Mouse (Mus musculus): ENCODE measurements around the gene Klf7. TPM values are rescaled to one million over a fixed set of nuclear protein-coding genes. Genes with fewer than 3 reads are reported as not detected.

The Klf7 gene
- polyA plus RNA-seq, 1 experiment from 2014 or later = 25.6 TPM

DNA sequence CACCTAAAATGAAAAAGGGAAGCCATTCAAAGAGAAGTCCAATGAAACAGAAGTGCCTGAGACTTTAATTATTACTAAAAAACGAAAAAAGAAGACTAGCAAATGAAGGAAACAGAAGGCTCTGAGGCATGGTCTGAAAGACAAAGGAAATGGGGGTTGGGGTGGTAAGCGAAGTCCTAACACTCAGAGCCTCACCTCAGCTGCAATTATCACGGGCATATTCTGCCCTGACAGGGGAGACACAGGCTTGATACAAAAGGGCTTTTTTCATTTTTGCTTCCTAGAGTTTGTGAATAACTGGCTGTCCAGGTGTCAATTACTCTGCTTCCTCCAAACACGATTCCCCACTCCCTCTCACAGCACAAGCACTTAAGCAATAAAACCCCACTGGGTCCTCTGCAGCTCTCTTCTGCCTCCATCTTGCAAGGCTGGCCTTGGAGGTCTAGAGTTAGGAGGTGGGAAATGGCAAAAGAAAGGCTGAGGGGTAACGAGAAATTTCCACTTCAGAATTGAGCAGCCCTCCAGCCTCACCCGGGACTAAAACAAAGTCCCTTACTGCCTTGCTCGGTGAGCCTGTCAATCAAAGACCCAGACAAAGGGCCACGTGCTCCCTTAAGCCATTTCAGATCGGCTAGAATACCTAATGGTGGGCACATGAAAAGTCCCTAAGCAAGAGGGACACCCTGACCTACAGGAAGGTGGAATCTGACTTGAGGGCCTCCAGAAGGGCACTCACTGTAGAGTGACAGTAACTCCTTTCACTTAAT lies 118.4 kb downstream of the Klf7 start:
- Histone ChIP-seq H3K27me3 (ENCODE audit: control insufficient read depth, insufficient read depth, low read depth, low read length) (no peaks in the 10 kb centered on the region), H3K36me3 (ENCODE audit: control insufficient read depth, insufficient read depth, low read length) (no peaks in the 10 kb centered on the region), H3K4me1 (replicated peaks; ENCODE audit: control insufficient read depth, insufficient read depth, low read length) (no peaks in the 10 kb centered on the region), H3K4me2 (ENCODE audit: low read depth, low read length) (no peak overlapping the region), H3K27ac (ENCODE audit: low read length) (no peak overlapping the region), H3K9me3 (ENCODE audit: control insufficient read depth, low read length) (no peaks in the 10 kb centered on the region), H3K9ac (ENCODE audit: low read length) (no peak overlapping the region), H3K4me3 (ENCODE audit: low read length) (no peak overlapping the region)
- ATAC-seq (ENCODE audit: low read depth) = no peak
- 46% methylated on average over 9 of the region's 9 CpGs for WGBS

GRCm38 (mm10) chr1:64002036-64002435 lies 120.0 kb downstream of the Klf7 start:
- no peak overlapping the region for H3K4me3 ChIP-seq (ENCODE audit: low read length)
- no peaks in the 10 kb centered on the region for H3K36me3 ChIP-seq (ENCODE audit: control insufficient read depth, insufficient read depth, low read length)
- H3K4me1 ChIP-seq (replicated peaks; ENCODE audit: control insufficient read depth, insufficient read depth, low read length) = no peaks in the 10 kb centered on the region
- no peak for ATAC-seq (ENCODE audit: low read depth)
- H3K27me3 ChIP-seq (ENCODE audit: control insufficient read depth, insufficient read depth, low read depth, low read length) = no peaks in the 10 kb centered on the region
- H3K9me3 ChIP-seq (ENCODE audit: control insufficient read depth, low read length) = no peaks in the 10 kb centered on the region
- no peak overlapping the region for H3K4me2 ChIP-seq (ENCODE audit: low read depth, low read length)
- 87% methylated on average over 6 of the region's 6 CpGs for WGBS
- no peak overlapping the region for H3K27ac ChIP-seq (ENCODE audit: low read length)
- no peak overlapping the region for H3K9ac ChIP-seq (ENCODE audit: low read length)

DNA sequence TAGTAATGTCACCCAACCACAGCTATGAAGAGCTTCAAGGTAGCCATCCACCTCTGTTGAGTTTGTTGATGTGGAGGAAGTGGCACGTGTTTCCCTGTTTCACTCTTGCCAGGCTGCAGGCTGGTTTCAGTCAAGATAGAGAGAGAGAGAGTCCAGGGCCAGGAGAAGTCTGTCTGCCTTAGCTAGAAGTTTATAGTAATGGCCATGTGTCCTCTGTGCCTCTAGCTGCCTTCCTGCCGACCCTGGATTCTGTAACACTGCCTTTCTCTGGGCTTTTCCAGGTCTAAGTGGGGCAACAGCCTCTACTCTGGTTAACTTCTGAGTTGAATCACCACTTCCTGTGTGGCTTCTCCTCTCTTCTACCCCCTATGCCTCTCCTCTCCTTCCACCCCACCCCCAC lies 121.5 kb downstream of the Klf7 start:
- no peak overlapping the region for H3K9ac ChIP-seq (ENCODE audit: low read length)
- 76% methylated on average over 2 of the region's 2 CpGs for WGBS
- H3K4me2 ChIP-seq (ENCODE audit: low read depth, low read length) = no peak overlapping the region
- H3K4me1 ChIP-seq (replicated peaks; ENCODE audit: control insufficient read depth, insufficient read depth, low read length) = no peaks in the 10 kb centered on the region
- no peaks in the 10 kb centered on the region for H3K27me3 ChIP-seq (ENCODE audit: control insufficient read depth, insufficient read depth, low read depth, low read length)
- H3K4me3 ChIP-seq (ENCODE audit: low read length) = no peak overlapping the region
- no peak for ATAC-seq (ENCODE audit: low read depth)
- no peaks in the 10 kb centered on the region for H3K36me3 ChIP-seq (ENCODE audit: control insufficient read depth, insufficient read depth, low read length)
- H3K9me3 ChIP-seq (ENCODE audit: control insufficient read depth, low read length) = no peaks in the 10 kb centered on the region
- H3K27ac ChIP-seq (ENCODE audit: low read length) = no peak overlapping the region

GRCm38 (mm10) chr1:63999481-63999880 lies 122.6 kb downstream of the Klf7 start:
- no peak for ATAC-seq (ENCODE audit: low read depth)
- Histone ChIP-seq H3K9ac (ENCODE audit: low read length) (no peak overlapping the region), H3K27ac (ENCODE audit: low read length) (no peak overlapping the region), H3K4me2 (ENCODE audit: low read depth, low read length) (no peak overlapping the region), H3K36me3 (ENCODE audit: control insufficient read depth, insufficient read depth, low read length) (no peaks in the 10 kb centered on the region), H3K4me1 (replicated peaks; ENCODE audit: control insufficient read depth, insufficient read depth, low read length) (peaks cover 5% of the 10 kb centered on the region; the same call in 1 of the 2 replicates), H3K9me3 (ENCODE audit: control insufficient read depth, low read length) (no peaks in the 10 kb centered on the region), H3K4me3 (ENCODE audit: low read length) (no peak overlapping the region), H3K27me3 (ENCODE audit: control insufficient read depth, insufficient read depth, low read depth, low read length) (no peaks in the 10 kb centered on the region)
- 65% methylated on average over 8 of the region's 8 CpGs for WGBS

- no peaks in the 10 kb centered on the region for H3K36me3 ChIP-seq (ENCODE audit: control insufficient read depth, insufficient read depth, low read length)
- no peak overlapping the region for H3K4me3 ChIP-seq (ENCODE audit: low read length)
- 78% methylated on average over 4 of the region's 4 CpGs for WGBS
- H3K9me3 ChIP-seq (ENCODE audit: control insufficient read depth, low read length) = no peaks in the 10 kb centered on the region
- H3K4me2 ChIP-seq (ENCODE audit: low read depth, low read length) = no peak overlapping the region
- peaks cover 10% of the 10 kb centered on the region for H3K4me1 ChIP-seq (replicated peaks; ENCODE audit: control insufficient read depth, insufficient read depth, low read length)
- no peak overlapping the region for H3K9ac ChIP-seq (ENCODE audit: low read length)
- H3K27me3 ChIP-seq (ENCODE audit: control insufficient read depth, insufficient read depth, low read depth, low read length) = no peaks in the 10 kb centered on the region
- no peak for ATAC-seq (ENCODE audit: low read depth)
- H3K27ac ChIP-seq (ENCODE audit: low read length) = no peak overlapping the region
These were observed 123.2 kb downstream of the Klf7 start for GRCm38 (mm10) chr1:63998901-63999300.

DNA sequence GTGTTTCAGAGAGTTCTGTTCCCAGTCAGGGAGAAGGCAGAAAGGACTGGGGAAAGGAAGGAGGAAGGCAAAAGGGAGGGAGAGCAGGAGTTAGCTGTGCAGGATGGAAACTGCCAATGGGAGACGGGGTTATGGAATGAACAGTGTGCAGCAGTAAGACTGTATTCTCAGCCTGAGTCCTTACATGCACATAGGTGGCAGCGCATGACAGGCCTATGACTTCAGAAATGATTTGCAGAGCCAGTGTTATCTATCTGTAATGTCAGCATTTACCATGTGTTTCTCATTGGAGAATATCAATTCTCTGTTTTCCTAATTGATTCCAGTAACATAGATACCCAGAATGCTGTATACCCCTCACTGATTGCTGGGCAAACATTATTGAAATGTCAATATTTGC lies 123.9 kb downstream of the Klf7 start:
- no peaks in the 10 kb centered on the region for H3K9me3 ChIP-seq (ENCODE audit: control insufficient read depth, low read length)
- no peaks in the 10 kb centered on the region for H3K27me3 ChIP-seq (ENCODE audit: control insufficient read depth, insufficient read depth, low read depth, low read length)
- H3K4me2 ChIP-seq (ENCODE audit: low read depth, low read length) = no peak overlapping the region
- H3K9ac ChIP-seq (ENCODE audit: low read length) = no peak overlapping the region
- 65% methylated on average over 2 of the region's 2 CpGs for WGBS
- no peak for ATAC-seq (ENCODE audit: low read depth)
- no peaks in the 10 kb centered on the region for H3K36me3 ChIP-seq (ENCODE audit: control insufficient read depth, insufficient read depth, low read length)
- peaks cover 12% of the 10 kb centered on the region for H3K4me1 ChIP-seq (replicated peaks; ENCODE audit: control insufficient read depth, insufficient read depth, low read length)
- no peak overlapping the region for H3K27ac ChIP-seq (ENCODE audit: low read length)
- H3K4me3 ChIP-seq (ENCODE audit: low read length) = no peak overlapping the region

DNA sequence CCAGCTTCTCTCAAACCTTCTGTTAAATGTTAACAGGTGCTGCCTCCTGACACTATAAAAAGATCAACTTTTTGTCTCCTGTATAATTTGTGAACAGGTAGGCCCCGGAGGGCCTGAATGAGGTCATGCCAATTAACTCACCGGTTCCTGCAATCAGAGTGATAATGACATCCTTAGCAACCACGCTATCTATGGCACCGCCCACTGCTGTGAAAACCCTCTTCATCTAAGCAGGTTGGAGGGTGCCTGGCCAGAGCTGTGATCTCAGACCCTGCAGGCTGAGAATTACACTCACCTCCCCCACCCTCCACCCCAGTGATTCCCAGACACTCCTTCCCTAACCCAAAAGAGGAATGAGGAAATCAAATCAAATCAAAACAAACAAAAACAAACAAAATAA lies 126.3 kb downstream of the Klf7 start:
- H3K4me2 ChIP-seq (ENCODE audit: low read depth, low read length) = no peak overlapping the region
- H3K27ac ChIP-seq (ENCODE audit: low read length) = no peak overlapping the region
- H3K9me3 ChIP-seq (ENCODE audit: control insufficient read depth, low read length) = no peaks in the 10 kb centered on the region
- 22% methylated on average over 4 of the region's 4 CpGs for WGBS
- H3K4me1 ChIP-seq (replicated peaks; ENCODE audit: control insufficient read depth, insufficient read depth, low read length) = peaks cover 12% of the 10 kb centered on the region
- H3K36me3 ChIP-seq (ENCODE audit: control insufficient read depth, insufficient read depth, low read length) = no peaks in the 10 kb centered on the region
- ATAC-seq (ENCODE audit: low read depth) = no peak
- H3K9ac ChIP-seq (ENCODE audit: low read length) = no peak overlapping the region
- no peaks in the 10 kb centered on the region for H3K27me3 ChIP-seq (ENCODE audit: control insufficient read depth, insufficient read depth, low read depth, low read length)
- no peak overlapping the region for H3K4me3 ChIP-seq (ENCODE audit: low read length)

DNA sequence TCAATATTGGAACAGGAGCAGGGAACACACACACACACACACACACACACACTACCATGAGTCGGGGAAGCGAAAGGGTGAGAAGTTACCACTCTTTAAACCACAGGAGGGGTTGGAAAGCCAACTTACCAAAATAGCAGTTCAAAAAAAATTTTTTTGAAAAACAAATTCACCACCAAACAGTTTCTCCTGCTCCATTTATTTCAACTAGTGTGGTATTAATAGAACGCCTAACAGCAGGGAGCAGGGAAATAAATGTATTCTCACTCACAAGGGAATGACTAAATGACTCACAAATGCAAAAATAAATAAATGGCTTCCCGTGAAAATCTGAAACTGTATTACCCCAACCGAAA lies 127.0 kb downstream of the Klf7 start:
- Histone ChIP-seq H3K9ac (ENCODE audit: low read length) (no peak overlapping the region), H3K9me3 (ENCODE audit: control insufficient read depth, low read length) (no peaks in the 10 kb centered on the region), H3K27ac (ENCODE audit: low read length) (no peak overlapping the region), H3K4me3 (ENCODE audit: low read length) (no peak overlapping the region), H3K27me3 (ENCODE audit: control insufficient read depth, insufficient read depth, low read depth, low read length) (no peaks in the 10 kb centered on the region), H3K4me2 (ENCODE audit: low read depth, low read length) (peak overlapping the region; percentile 33; the same call in 1 of the 2 replicates), H3K4me1 (replicated peaks; ENCODE audit: control insufficient read depth, insufficient read depth, low read length) (peaks cover 12% of the 10 kb centered on the region), H3K36me3 (ENCODE audit: control insufficient read depth, insufficient read depth, low read length) (no peaks in the 10 kb centered on the region)
- WGBS = 38% methylated on average over 5 of the region's 5 CpGs
- no peak for ATAC-seq (ENCODE audit: low read depth)

- 0 out of 2 replicates have a peak overlapping the region, but pooled peaks have one; percentile 14 for H3K9ac ChIP-seq (ENCODE audit: low read length)
- 23% methylated on average over 19 of the region's 19 CpGs for WGBS
- H3K4me3 ChIP-seq (ENCODE audit: low read length) = no peak overlapping the region
- no peaks in the 10 kb centered on the region for H3K27me3 ChIP-seq (ENCODE audit: control insufficient read depth, insufficient read depth, low read depth, low read length)
- H3K4me1 ChIP-seq (replicated peaks; ENCODE audit: control insufficient read depth, insufficient read depth, low read length) = peaks cover 12% of the 10 kb centered on the region
- peak overlapping the region; percentile 33 for H3K4me2 ChIP-seq (ENCODE audit: low read depth, low read length)
- H3K36me3 ChIP-seq (ENCODE audit: control insufficient read depth, insufficient read depth, low read length) = no peaks in the 10 kb centered on the region
- H3K27ac ChIP-seq (ENCODE audit: low read length) = no peak overlapping the region
- peak; percentile 72 for ATAC-seq (ENCODE audit: low read depth)
- no peaks in the 10 kb centered on the region for H3K9me3 ChIP-seq (ENCODE audit: control insufficient read depth, low read length)
These were observed 127.6 kb downstream of the Klf7 start for GRCm38 (mm10) chr1:63994248-63995136.
